Mouse (Mus musculus): ENCODE measurements at regions not wholly inside any gene's neighbourhood (a gene's known extent, or its start where the extent isn't known, plus 50 kb on each side); places are given as distances from the start of the nearest gene placed in this dataset.
A peak's percentile ranks its signal among the peaks of the same experiment; 100 is the strongest.

- H3K4me1 ChIP-seq (ENCODE audit: insufficient read depth, low read depth, low read length) = no peaks in the 10 kb centered on the region
- no peak overlapping the region for H3K4me2 ChIP-seq (replicated peaks; ENCODE audit: low read depth, low read length)
- no peaks in the 10 kb centered on the region for H3K27me3 ChIP-seq (replicated peaks; ENCODE audit: insufficient read depth, low read length)
- TF ChIP-seq EP300 (IDR thresholded peaks at IDR 0.05) (no peak), CTCF (IDR thresholded peaks at IDR 0.05) (no peak)
- 76% methylated on average over 3 of the region's 3 CpGs for WGBS
- no peaks in the 10 kb centered on the region for H3K9me3 ChIP-seq (ENCODE audit: low read length)
- ATAC-seq (no peak), DNase-seq (ENCODE audit: low spot score) (no peak)
- H3K36me3 ChIP-seq (ENCODE audit: insufficient read depth, low read length) = no peaks in the 10 kb centered on the region
- H3K9ac ChIP-seq (replicated peaks; ENCODE audit: low read depth) = no peak overlapping the region
- no peak overlapping the region for H3K4me3 ChIP-seq (ENCODE audit: low read depth, low read length)
- no peak overlapping the region for H3K27ac ChIP-seq (ENCODE audit: low read length)
These were observed 89.0 kb upstream of the Rnf219 start for GRCm38 (mm10) chr14:104611467-104611866.

- no peak overlapping the region for H3K27ac ChIP-seq (ENCODE audit: low read length)
- DNase-seq (ENCODE audit: low spot score) (no peak), ATAC-seq (no peak)
- no peaks in the 10 kb centered on the region for H3K9me3 ChIP-seq (ENCODE audit: low read length)
- H3K4me2 ChIP-seq (replicated peaks; ENCODE audit: low read depth, low read length) = no peak overlapping the region
- no peaks in the 10 kb centered on the region for H3K27me3 ChIP-seq (replicated peaks; ENCODE audit: insufficient read depth, low read length)
- no peaks in the 10 kb centered on the region for H3K36me3 ChIP-seq (ENCODE audit: insufficient read depth, low read length)
- no peak overlapping the region for H3K9ac ChIP-seq (replicated peaks; ENCODE audit: low read depth)
- no peaks in the 10 kb centered on the region for H3K4me1 ChIP-seq (ENCODE audit: insufficient read depth, low read depth, low read length)
- peak; percentile 35 for TF ChIP-seq CTCF (IDR thresholded peaks at IDR 0.05)
- TF ChIP-seq EP300 (IDR thresholded peaks at IDR 0.05) = no peak
- H3K4me3 ChIP-seq (ENCODE audit: low read depth, low read length) = no peak overlapping the region
- 76% methylated on average over 4 of the region's 4 CpGs for whole genome bisulfite sequencing
These were observed 87.9 kb upstream of the Rnf219 start for GRCm38 (mm10) chr14:104610378-104610777.

GRCm38 (mm10) chr14:104594851-104595250, 72.4 kb upstream of the Rnf219 start:
- no peak overlapping the region for H3K9ac ChIP-seq (replicated peaks; ENCODE audit: low read depth)
- no peak overlapping the region for H3K27ac ChIP-seq (ENCODE audit: low read length)
- ATAC-seq (no peak), DNase-seq (ENCODE audit: low spot score) (no peak)
- H3K4me1 ChIP-seq (ENCODE audit: insufficient read depth, low read depth, low read length) = no peaks in the 10 kb centered on the region
- no peaks in the 10 kb centered on the region for H3K9me3 ChIP-seq (ENCODE audit: low read length)
- no peak for TF ChIP-seq EP300 (IDR thresholded peaks at IDR 0.05)
- no peak overlapping the region for H3K4me3 ChIP-seq (ENCODE audit: low read depth, low read length)
- H3K36me3 ChIP-seq (ENCODE audit: insufficient read depth, low read length) = no peaks in the 10 kb centered on the region
- H3K4me2 ChIP-seq (replicated peaks; ENCODE audit: low read depth, low read length) = no peak overlapping the region
- no peaks in the 10 kb centered on the region for H3K27me3 ChIP-seq (replicated peaks; ENCODE audit: insufficient read depth, low read length)
- 52% methylated on average over 3 of the region's 3 CpGs for WGBS
